Mouse (Mus musculus) ES-Bruce4 (cell line): ENCODE data around the gene St6gal1. TPM values are rescaled to one million over a fixed set of nuclear protein-coding genes. Genes with fewer than 3 reads are reported as not detected.

ENCODE experiments used
- H3K27ac ChIP-seq: 2 replicates; pipeline ENCODE4 v1.5.1; 2012; ENCODE audit warnings: low read length, inconsistent platforms; ENCODE audit not compliant: insufficient read depth
- H3K27me3 ChIP-seq: 2 replicates; pipeline ENCODE4 v1.6.1; 2012; ENCODE audit warnings: mild to moderate bottlenecking, low read length, inconsistent platforms; ENCODE audit not compliant: control insufficient read depth, poor library complexity, insufficient read depth, severe bottlenecking
- H3K36me3 ChIP-seq: 2 replicates; pipeline ENCODE4 v1.6.1; 2012; ENCODE audit warnings: inconsistent platforms, mild to moderate bottlenecking, low read length, moderate library complexity; ENCODE audit not compliant: control insufficient read depth, poor library complexity, insufficient read depth, severe bottlenecking
- H3K4me1 ChIP-seq: one replicate; pipeline ENCODE4 v1.8.1; 2011; ENCODE audit warnings: low read length; ENCODE audit not compliant: control insufficient read depth, insufficient read depth
- H3K4me3 ChIP-seq: 2 replicates; pipeline ENCODE4 v1.5.1; 2011; ENCODE audit warnings: low read depth, mild to moderate bottlenecking, low read length
- H3K9ac ChIP-seq: 2 replicates; pipeline ENCODE4 v1.6.1; 2012; ENCODE audit warnings: low read depth, mild to moderate bottlenecking, inconsistent platforms; ENCODE audit not compliant: poor library complexity, severe bottlenecking
- H3K9me3 ChIP-seq: replicated peaks from 2 replicates; pipeline ENCODE4 v1.6.1; 2012; ENCODE audit warnings: mild to moderate bottlenecking, low read length, inconsistent platforms; ENCODE audit not compliant: control insufficient read depth, poor library complexity, insufficient read depth, severe bottlenecking
- CTCF ChIP-seq: IDR thresholded peaks from one replicate; pipeline ENCODE4 v1.8.1; 2011; ENCODE audit warnings: low read depth, low read length
- EP300 ChIP-seq: IDR thresholded peaks from 2 replicates; pipeline ENCODE4 v1.6.1; 2011; ENCODE audit warnings: low read depth, low read length; ENCODE audit not compliant: insufficient read depth
- POLR2A ChIP-seq: IDR thresholded peaks from one replicate; pipeline ENCODE4 v1.8.1; 2011; ENCODE audit warnings: low read length; ENCODE audit not compliant: insufficient read depth
- polyA plus RNA-seq: library from polyadenylated mRNA; stranded (reverse); fragments of >200 nt; gene quantifications from 2 replicates; pipeline ENCODE4 v1.2.4, GENCODE M21; 2011; ENCODE audit warnings: low read depth; ENCODE audit not compliant: missing spikeins, insufficient read depth, insufficient read length

Gene St6gal1
- polyA plus RNA-seq, 1 experiment = 14.0 TPM

GRCm38 (mm10) chr16:23229945-23230344 lies 5.4 kb downstream of the St6gal1 start:
- TF ChIP-seq CTCF = no peak
- TF ChIP-seq POLR2A = no peak
- TF ChIP-seq EP300 = no peak
- no peaks in the 10 kb centered on the region for H3K27me3 ChIP-seq
- H3K4me1 ChIP-seq = no peaks in the 10 kb centered on the region

GRCm38 (mm10) chr16:23231168-23231567 lies 6.6 kb downstream of the St6gal1 start:
- Histone ChIP-seq H3K27ac (no peak overlapping the region), H3K4me3 (no peak overlapping the region), H3K9ac (no peak overlapping the region), H3K9me3 (no peaks in the 10 kb centered on the region), H3K4me1 (no peaks in the 10 kb centered on the region), H3K36me3 (no peaks in the 10 kb centered on the region), H3K27me3 (no peaks in the 10 kb centered on the region)
- TF ChIP-seq POLR2A (no peak), CTCF (no peak), EP300 (no peak)

More at GRCm38 (mm10) chr16:23229945-23230344, 5.4 kb downstream of the St6gal1 start:
- no peak overlapping the region for H3K27ac ChIP-seq
- no peak overlapping the region for H3K9ac ChIP-seq
- no peaks in the 10 kb centered on the region for H3K36me3 ChIP-seq
- H3K4me3 ChIP-seq = no peak overlapping the region
- H3K9me3 ChIP-seq = no peaks in the 10 kb centered on the region

GRCm38 (mm10) chr16:23232691-23233090 lies 8.2 kb downstream of the St6gal1 start:
- Histone ChIP-seq H3K4me1 (peaks cover 2% of the 10 kb centered on the region), H3K27me3 (no peaks in the 10 kb centered on the region), H3K4me3 (no peak overlapping the region), H3K9ac (no peak overlapping the region), H3K9me3 (no peaks in the 10 kb centered on the region), H3K27ac (no peak overlapping the region), H3K36me3 (no peaks in the 10 kb centered on the region)
- TF ChIP-seq CTCF = no peak
- TF ChIP-seq POLR2A = no peak
- TF ChIP-seq EP300 = no peak

- Histone ChIP-seq H3K9ac (no peak overlapping the region), H3K27ac (no peak overlapping the region)
Measured at GRCm38 (mm10) chr16:23233496-23233895, 9.0 kb downstream of the St6gal1 start.

GRCm38 (mm10) chr16:23234557-23234956 lies 10.0 kb downstream of the St6gal1 start:
- TF ChIP-seq POLR2A = no peak
- no peak for TF ChIP-seq EP300
- no peak for TF ChIP-seq CTCF
- Histone ChIP-seq H3K4me1 (peaks cover 3% of the 10 kb centered on the region), H3K9me3 (no peaks in the 10 kb centered on the region), H3K4me3 (no peak overlapping the region), H3K27ac (no peak overlapping the region), H3K27me3 (no peaks in the 10 kb centered on the region), H3K9ac (no peak overlapping the region), H3K36me3 (no peaks in the 10 kb centered on the region)

More at GRCm38 (mm10) chr16:23233496-23233895, 9.0 kb downstream of the St6gal1 start:
- no peak for TF ChIP-seq POLR2A
- Histone ChIP-seq H3K36me3 (no peaks in the 10 kb centered on the region), H3K27me3 (no peaks in the 10 kb centered on the region), H3K4me3 (no peak overlapping the region), H3K9me3 (no peaks in the 10 kb centered on the region), H3K4me1 (peaks cover 3% of the 10 kb centered on the region)

- H3K36me3 ChIP-seq = no peaks in the 10 kb centered on the region
- no peaks in the 10 kb centered on the region for H3K9me3 ChIP-seq
- H3K9ac ChIP-seq = no peak overlapping the region
- no peak overlapping the region for H3K4me3 ChIP-seq
- H3K27me3 ChIP-seq = no peaks in the 10 kb centered on the region
- no peak overlapping the region for H3K27ac ChIP-seq
- H3K4me1 ChIP-seq = peaks cover 3% of the 10 kb centered on the region
- TF ChIP-seq EP300 (no peak), CTCF (no peak), POLR2A (no peak)
Measured at GRCm38 (mm10) chr16:23235173-23235694, 10.7 kb downstream of the St6gal1 start.

- H3K4me1 ChIP-seq = peaks cover 8% of the 10 kb centered on the region
- H3K27me3 ChIP-seq = no peaks in the 10 kb centered on the region
- no peak overlapping the region for H3K4me3 ChIP-seq
- no peaks in the 10 kb centered on the region for H3K9me3 ChIP-seq
- TF ChIP-seq POLR2A = no peak
- no peak for TF ChIP-seq EP300
- TF ChIP-seq CTCF = no peak
- H3K27ac ChIP-seq = no peak overlapping the region
- H3K9ac ChIP-seq = no peak overlapping the region
- no peaks in the 10 kb centered on the region for H3K36me3 ChIP-seq
Measured at GRCm38 (mm10) chr16:23239583-23239982, 15.0 kb downstream of the St6gal1 start.
